Mouse (Mus musculus): ENCODE data around the gene Gm3468. TPM values are rescaled to one million over a fixed set of nuclear protein-coding genes. Genes with fewer than 3 reads are reported as not detected.
A peak's percentile ranks its signal among the peaks of the same experiment; 100 is the strongest.
"Not testable (repeated sequence)": the region's sequence is repeated elsewhere in the genome, so short reads cannot be mapped to it uniquely, and the experiment has no call there.

Gm3468 gene
- polyA plus RNA-seq (2015; fragmentation: Nextera tagmentation; extraction: Ambion mirVana): 0.30 and 0.58 TPM in 2 replicates

GRCm38 (mm10) chr14:6108272-6108925 is at the start of gene Gm3468:
Gene Gm3468, minus strand, starts transcription at chr14:6108665.
- H3K4me2 ChIP-seq (replicated peaks; ENCODE audit: low read depth, low read length): peak within 1 kb of the TSS; percentile 36
- H3K27me3 ChIP-seq (replicated peaks; ENCODE audit: insufficient read depth, low read length); H3K36me3 ChIP-seq (ENCODE audit: insufficient read depth, low read length); H3K9me3 ChIP-seq (ENCODE audit: low read length); H3K4me3 ChIP-seq (ENCODE audit: low read depth, low read length); H3K9ac ChIP-seq (replicated peaks; ENCODE audit: low read depth); H3K4me1 ChIP-seq (ENCODE audit: insufficient read depth, low read depth, low read length); H3K27ac ChIP-seq (ENCODE audit: low read length): not testable (repeated sequence)
- peak; percentile 39 for DNase-seq (ENCODE audit: low spot score)
- 1% methylated on average over 21 of the region's 51 CpGs for WGBS
- ATAC-seq: peak; percentile 78
- peak; percentile 71 for TF ChIP-seq CTCF (IDR thresholded peaks at IDR 0.05)

- not testable (repeated sequence) for H3K27ac ChIP-seq (ENCODE audit: low read length); DNase-seq (ENCODE audit: low spot score); H3K4me1 ChIP-seq (ENCODE audit: insufficient read depth, low read depth, low read length); H3K9ac ChIP-seq (replicated peaks; ENCODE audit: low read depth); H3K9me3 ChIP-seq (ENCODE audit: low read length); H3K27me3 ChIP-seq (replicated peaks; ENCODE audit: insufficient read depth, low read length); H3K4me3 ChIP-seq (ENCODE audit: low read depth, low read length); H3K4me2 ChIP-seq (replicated peaks; ENCODE audit: low read depth, low read length); ATAC-seq; H3K36me3 ChIP-seq (ENCODE audit: insufficient read depth, low read length)
- WGBS: no CpG with 5 or more reads among the region's 1 CpGs
These were observed 17.2 kb upstream of the Gm3468 start, which contains the start of gene Gm3476 for GRCm38 (mm10) chr14:6125707-6126106. Gene Gm3476, minus strand, starts transcription at chr14:6125807.

DNA sequence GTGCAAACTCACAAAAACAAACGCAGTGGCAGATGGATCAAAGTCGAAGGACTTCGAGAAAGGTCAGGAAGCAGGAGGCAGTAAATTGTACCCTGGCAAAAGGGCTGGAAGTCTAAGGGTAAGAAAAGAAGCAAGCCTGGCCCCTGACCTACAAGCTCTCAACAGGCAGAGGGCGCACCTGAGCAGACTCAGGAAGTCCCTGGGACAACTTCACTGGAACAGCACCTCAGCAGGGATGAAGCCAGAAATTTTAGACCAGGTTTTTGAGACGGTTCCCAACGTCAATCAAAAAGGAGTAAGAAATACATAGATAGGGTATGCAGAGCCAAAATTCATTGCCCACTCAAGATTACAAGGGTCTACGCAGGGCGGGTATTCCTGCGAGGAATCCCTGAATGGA is 965 bp downstream of the Gm3468 start:
- not testable (repeated sequence) for H3K4me2 ChIP-seq (replicated peaks; ENCODE audit: low read depth, low read length); H3K4me3 ChIP-seq (ENCODE audit: low read depth, low read length); H3K27me3 ChIP-seq (replicated peaks; ENCODE audit: insufficient read depth, low read length); H3K4me1 ChIP-seq (ENCODE audit: insufficient read depth, low read depth, low read length); H3K36me3 ChIP-seq (ENCODE audit: insufficient read depth, low read length); H3K27ac ChIP-seq (ENCODE audit: low read length); ATAC-seq; H3K9me3 ChIP-seq (ENCODE audit: low read length); H3K9ac ChIP-seq (replicated peaks; ENCODE audit: low read depth); DNase-seq (ENCODE audit: low spot score)
- TF ChIP-seq CTCF (IDR thresholded peaks at IDR 0.05): peak; percentile 36
- 7% methylated on average over 8 of the region's 9 CpGs for WGBS

- not testable (repeated sequence) for H3K27ac ChIP-seq (ENCODE audit: low read length); H3K36me3 ChIP-seq (ENCODE audit: insufficient read depth, low read length); H3K9ac ChIP-seq (replicated peaks; ENCODE audit: low read depth); H3K9me3 ChIP-seq (ENCODE audit: low read length); H3K4me3 ChIP-seq (ENCODE audit: low read depth, low read length); H3K27me3 ChIP-seq (replicated peaks; ENCODE audit: insufficient read depth, low read length); ATAC-seq; DNase-seq (ENCODE audit: low spot score); H3K4me2 ChIP-seq (replicated peaks; ENCODE audit: low read depth, low read length); H3K4me1 ChIP-seq (ENCODE audit: insufficient read depth, low read depth, low read length)
- WGBS: 76% methylated on average over 2 of the region's 3 CpGs
These were observed 14.6 kb downstream of the Gm3468 start, which contains the start of gene Gm8206 for GRCm38 (mm10) chr14:6093842-6094241. Gene Gm8206, minus strand, starts transcription at chr14:6093942.

GRCm38 (mm10) chr14:6058167-6058566 is 50.3 kb downstream of the Gm3468 start, which contains the start of gene Gm6337:
Gene Gm6337, minus strand, starts transcription at chr14:6058267.
- not testable (repeated sequence) for H3K4me1 ChIP-seq (ENCODE audit: insufficient read depth, low read depth, low read length); DNase-seq (ENCODE audit: low spot score); H3K27me3 ChIP-seq (replicated peaks; ENCODE audit: insufficient read depth, low read length); H3K36me3 ChIP-seq (ENCODE audit: insufficient read depth, low read length); H3K9ac ChIP-seq (replicated peaks; ENCODE audit: low read depth); H3K4me3 ChIP-seq (ENCODE audit: low read depth, low read length); H3K9me3 ChIP-seq (ENCODE audit: low read length); H3K4me2 ChIP-seq (replicated peaks; ENCODE audit: low read depth, low read length); ATAC-seq; H3K27ac ChIP-seq (ENCODE audit: low read length)
- 73% methylated on average over 2 of the region's 4 CpGs for WGBS

Other genes with a start within 250 kb of the Gm3468 start
- gene Gm8237, start 228.3 kb downstream of the Gm3468 start, polyA plus RNA-seq (2015; fragmentation: Nextera tagmentation; extraction: Ambion mirVana): 0.10 and 0.47 TPM in 2 replicates
- 0.36 and 0.46 TPM in 2 replicates for gene Gm3248, start 146.9 kb downstream of the Gm3468 start, polyA plus RNA-seq (2015; fragmentation: Nextera tagmentation; extraction: Ambion mirVana)
- gene Gm3453, start 129.5 kb downstream of the Gm3468 start, polyA plus RNA-seq (2015; fragmentation: Nextera tagmentation; extraction: Ambion mirVana): not detected in 2 replicates
- gene Gm6337, start 50.4 kb downstream of the Gm3468 start, polyA plus RNA-seq (2015; fragmentation: Nextera tagmentation; extraction: Ambion mirVana): not detected in 2 replicates
- gene Gm8206, start 14.7 kb downstream of the Gm3468 start, polyA plus RNA-seq (2015; fragmentation: Nextera tagmentation; extraction: Ambion mirVana): 0.43 and 0.47 TPM in 2 replicates
- gene Gm3476, start 17.1 kb upstream of the Gm3468 start, polyA plus RNA-seq (2015; fragmentation: Nextera tagmentation; extraction: Ambion mirVana): not detected in 2 replicates
- gene Gm21560, start 110.6 kb upstream of the Gm3468 start, polyA plus RNA-seq (2015; fragmentation: Nextera tagmentation; extraction: Ambion mirVana): not detected in 2 replicates
- gene Gm3411, start 178.6 kb upstream of the Gm3468 start, polyA plus RNA-seq (2015; fragmentation: Nextera tagmentation; extraction: Ambion mirVana): 0.19 and 0.39 TPM in 2 replicates
- not detected in 2 replicates for gene Gm21103, start 196.2 kb upstream of the Gm3468 start, polyA plus RNA-seq (2015; fragmentation: Nextera tagmentation; extraction: Ambion mirVana)
- not detected in 2 replicates for gene Gm3618, start 235.0 kb upstream of the Gm3468 start, polyA plus RNA-seq (2015; fragmentation: Nextera tagmentation; extraction: Ambion mirVana)

Measured in lung, postnatal 0 days (tissue).